Mouse (Mus musculus) naive thymus-derived CD4-positive, alpha-beta T cell, adult 5 months (primary cell): ENCODE results near the gene Plcd4. TPM values are rescaled to one million over a fixed set of nuclear protein-coding genes. Genes with fewer than 3 reads are reported as not detected.

ENCODE experiments used
- polyA plus RNA-seq: library from polyadenylated mRNA; unstranded; fragments of 100-300 nt; shearing (Covaris generic); gene quantifications from one replicate; pipeline ENCODE4 v1.2.1, GENCODE M21; 2017

Gene Plcd4
- 0.85 TPM for polyA plus RNA-seq

DNA sequence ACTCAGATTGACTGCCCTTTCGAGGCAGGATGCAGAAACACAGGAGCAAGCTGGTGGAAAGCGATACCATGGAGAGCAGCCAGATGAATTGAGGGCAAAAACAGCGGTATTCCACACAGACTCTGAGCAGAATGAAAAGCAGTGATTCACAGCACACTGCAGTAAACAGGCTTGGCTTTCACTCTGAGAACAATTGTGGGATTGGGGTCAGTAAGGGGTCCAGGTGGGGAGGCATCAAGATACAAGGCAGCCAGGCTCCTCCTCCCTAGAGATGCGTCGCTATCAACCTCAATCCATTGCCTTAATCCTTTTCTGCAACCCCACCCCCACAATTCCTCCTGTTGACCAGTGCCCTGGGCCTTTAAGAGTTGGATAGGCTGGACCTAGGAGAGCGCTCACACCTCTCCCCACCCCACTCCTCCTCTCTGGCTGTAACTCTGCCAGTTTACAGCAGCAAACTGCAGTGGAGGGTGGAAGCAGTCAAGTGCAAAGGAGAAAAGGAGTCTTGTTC is at the start of gene Plcd4:
Plcd4 (plus strand) TSS at position 438 of the 511 bp plus-strand sequence.

DNA sequence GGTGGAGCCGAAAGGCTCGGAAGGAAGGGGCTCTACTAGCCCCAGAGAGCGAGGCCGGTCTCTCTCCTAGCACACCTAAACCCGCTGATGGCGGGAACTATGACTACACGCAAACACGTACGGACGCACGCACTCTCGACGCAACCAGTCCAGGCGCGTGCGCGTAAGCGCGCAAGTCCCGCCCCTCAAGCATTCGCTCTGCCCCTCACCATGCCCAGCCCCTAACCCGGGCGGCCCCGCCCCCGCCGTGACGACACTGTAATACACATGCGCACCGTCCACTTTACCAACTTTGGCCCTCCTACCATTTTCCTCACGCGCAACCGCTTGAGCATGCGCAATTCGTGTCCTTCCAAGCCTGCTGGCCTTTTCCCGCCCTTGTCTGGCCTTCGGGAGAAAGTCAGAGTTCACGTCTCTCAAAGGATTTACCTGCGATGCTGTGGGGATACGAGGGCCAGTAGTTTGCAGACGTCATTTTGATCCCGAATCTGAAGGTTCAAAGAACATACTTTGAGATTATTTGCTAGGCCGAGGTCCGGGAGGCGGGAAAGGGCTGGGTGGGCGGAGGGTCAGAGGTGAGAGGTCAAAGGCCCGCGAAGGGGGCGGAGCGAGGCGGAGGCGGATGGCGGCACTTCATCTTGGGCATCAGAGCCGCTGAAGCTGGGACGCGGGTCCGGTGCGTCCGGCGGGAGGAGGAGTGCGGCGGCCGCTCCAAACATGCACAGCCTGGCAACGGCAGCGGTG is 36.8 kb upstream of the Plcd4 start, which contains the start of gene Cnot9:
Cnot9 (plus strand) TSS at position 338 of the 744 bp plus-strand sequence.

DNA sequence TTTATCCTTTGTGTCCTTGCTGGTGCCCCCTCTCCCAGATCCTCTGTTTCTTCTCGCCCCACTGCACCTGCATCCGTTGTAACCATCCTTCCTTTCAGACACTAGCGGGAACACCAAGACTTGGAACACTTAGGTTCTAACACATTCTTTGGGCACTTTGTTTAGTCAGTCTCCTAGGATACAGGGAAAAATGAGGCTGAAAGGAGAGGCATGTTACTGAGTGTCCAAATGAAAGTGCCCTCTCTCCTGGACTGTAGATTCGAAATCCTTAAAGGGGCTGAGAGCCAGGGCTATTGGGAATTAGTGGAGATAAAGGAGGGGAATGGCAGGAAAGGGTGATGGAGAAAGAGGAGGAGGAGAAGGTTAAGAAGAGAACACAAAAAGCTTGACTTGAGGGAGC is 1.5 kb downstream of the Plcd4 start, which contains the start of gene Usp37:
Usp37 (minus strand) TSS at position 101 of the 400 bp plus-strand sequence.

DNA sequence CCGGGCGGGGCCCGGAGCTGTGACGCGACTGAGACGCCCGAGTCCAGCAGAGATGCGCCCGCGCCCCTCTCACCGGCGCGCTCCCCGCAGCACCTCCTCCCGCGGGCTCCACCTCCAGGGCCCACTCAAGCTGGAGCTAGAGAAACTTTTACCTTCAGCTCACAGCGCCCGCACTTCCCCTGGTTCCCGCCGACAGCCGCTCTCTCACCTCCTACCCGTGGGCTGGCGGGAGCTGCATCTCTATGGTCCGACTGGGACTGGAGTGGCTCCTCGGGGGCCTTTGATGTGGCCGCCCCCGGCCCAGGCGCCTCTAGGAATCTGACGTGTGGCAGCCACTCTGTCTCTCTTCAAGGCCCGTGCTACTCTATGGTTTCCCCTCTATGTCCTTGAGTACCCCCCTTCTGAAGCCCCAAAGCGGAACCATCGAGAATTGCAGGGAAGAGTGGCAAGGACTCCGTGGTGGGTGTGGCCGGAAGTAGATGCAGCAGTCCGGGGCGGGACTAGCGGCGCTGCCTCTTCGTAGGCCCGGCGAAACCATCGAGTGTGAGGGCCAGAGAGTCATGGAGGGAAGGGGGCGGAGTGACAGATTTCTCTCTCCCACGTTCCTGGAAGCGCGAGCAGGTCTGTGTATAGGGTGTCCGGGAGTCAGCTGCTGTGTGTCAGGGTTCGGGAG is 45.2 kb downstream of the Plcd4 start, which contains the start of the genes Zfp142 and Bcs1l:
Zfp142 (minus strand) TSS at position 474 of the 673 bp plus-strand sequence.
Bcs1l (plus strand) TSS at position 517 of the 673 bp plus-strand sequence.

DNA sequence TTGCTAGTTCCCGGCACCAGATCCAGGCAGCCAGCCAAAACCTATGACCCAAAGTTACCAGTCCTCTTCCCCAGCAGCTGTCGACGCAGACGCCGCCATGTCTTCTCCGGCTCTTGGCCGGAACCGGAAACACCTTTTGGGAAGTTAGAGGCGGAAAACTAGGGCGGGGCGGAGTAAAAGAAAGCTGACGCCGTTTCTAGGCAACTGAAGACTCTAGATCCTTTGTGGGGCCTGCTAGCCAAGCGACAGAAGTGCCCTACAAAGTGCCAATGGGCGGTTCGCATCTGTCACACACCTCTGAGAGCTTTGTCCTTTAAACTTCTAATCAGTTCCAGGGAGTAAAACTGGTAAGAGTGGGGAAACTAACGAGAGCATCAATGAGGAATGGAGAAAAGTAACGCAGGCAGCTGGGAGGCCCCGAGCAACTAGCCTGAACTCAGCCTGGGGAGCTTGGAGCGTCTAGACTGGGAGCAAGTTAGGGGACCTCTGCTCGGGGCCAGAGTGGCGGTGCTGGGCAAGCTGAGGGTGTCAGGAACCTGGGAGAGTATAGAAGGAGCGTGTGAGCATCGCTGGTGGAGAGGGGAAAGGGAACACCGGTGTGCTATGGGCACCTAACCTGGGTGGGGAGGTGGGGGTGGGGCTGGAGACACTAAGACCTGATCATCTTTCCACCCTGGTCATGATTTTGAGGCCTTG is 58.7 kb downstream of the Plcd4 start, which contains the start of the genes Rnf25 and Stk36:
Rnf25 (minus strand) TSS at position 131 of the 696 bp plus-strand sequence.
Stk36 (plus strand) TSS at position 179 of the 696 bp plus-strand sequence.

Other genes starting within 250 kb of the Plcd4 start
- 0.66 TPM for gene Tmbim1, start 237.3 kb upstream of the Plcd4 start, polyA plus RNA-seq
- not detected for gene Catip, start 180.8 kb upstream of the Plcd4 start, polyA plus RNA-seq
- gene Slc11a1, start 167.7 kb upstream of the Plcd4 start, polyA plus RNA-seq, result not detected
- gene Ctdsp1, start 151.4 kb upstream of the Plcd4 start, polyA plus RNA-seq, result 5.5 TPM
- gene Vil1, start 133.5 kb upstream of the Plcd4 start, polyA plus RNA-seq, result 0.61 TPM
- 24.0 TPM for gene Cnot9, start 36.8 kb upstream of the Plcd4 start, polyA plus RNA-seq
- gene Usp37, start 1.4 kb downstream of the Plcd4 start, polyA plus RNA-seq, result 18.6 TPM
- 22.7 TPM for gene Zfp142, start 45.4 kb downstream of the Plcd4 start, polyA plus RNA-seq
- 6.6 TPM for gene Bcs1l, start 45.4 kb downstream of the Plcd4 start, polyA plus RNA-seq
- gene Rnf25, start 58.5 kb downstream of the Plcd4 start, polyA plus RNA-seq, result 18.6 TPM
- not detected for gene Stk36, start 58.6 kb downstream of the Plcd4 start, polyA plus RNA-seq
- 48.8 TPM for gene Ttll4, start 118.9 kb downstream of the Plcd4 start, polyA plus RNA-seq
- gene Cyp27a1, start 170.7 kb downstream of the Plcd4 start, polyA plus RNA-seq, result not detected
- not detected for gene Prkag3, start 206.3 kb downstream of the Plcd4 start, polyA plus RNA-seq
- not detected for gene Wnt6, start 229.0 kb downstream of the Plcd4 start, polyA plus RNA-seq
- gene Wnt10a, start 248.6 kb downstream of the Plcd4 start, polyA plus RNA-seq, result not detected